Mouse (Mus musculus) thymus, adult 2 months (tissue): Measurements from ENCODE around the gene Gm49416.

ENCODE experiments used
- CTCF ChIP-seq: fragments of 200-500 bp; IDR thresholded peaks from 2 replicates; pipeline ENCODE4 v1.5.1; 2012; ENCODE audit warnings: mild to moderate bottlenecking, control low read depth, low read length, moderate library complexity, borderline replicate concordance; ENCODE audit not compliant: control insufficient read depth, poor library complexity, insufficient read depth; ENCODE audit errors: extremely low read depth
- POLR2A ChIP-seq: fragments of 200-500 bp; IDR thresholded peaks from 2 replicates; pipeline ENCODE4 v1.6.1; 2012; ENCODE audit warnings: mild to moderate bottlenecking, low read length, control low read depth, moderate library complexity; ENCODE audit not compliant: control insufficient read depth, poor library complexity, insufficient read depth; ENCODE audit errors: extremely low read depth

DNA sequence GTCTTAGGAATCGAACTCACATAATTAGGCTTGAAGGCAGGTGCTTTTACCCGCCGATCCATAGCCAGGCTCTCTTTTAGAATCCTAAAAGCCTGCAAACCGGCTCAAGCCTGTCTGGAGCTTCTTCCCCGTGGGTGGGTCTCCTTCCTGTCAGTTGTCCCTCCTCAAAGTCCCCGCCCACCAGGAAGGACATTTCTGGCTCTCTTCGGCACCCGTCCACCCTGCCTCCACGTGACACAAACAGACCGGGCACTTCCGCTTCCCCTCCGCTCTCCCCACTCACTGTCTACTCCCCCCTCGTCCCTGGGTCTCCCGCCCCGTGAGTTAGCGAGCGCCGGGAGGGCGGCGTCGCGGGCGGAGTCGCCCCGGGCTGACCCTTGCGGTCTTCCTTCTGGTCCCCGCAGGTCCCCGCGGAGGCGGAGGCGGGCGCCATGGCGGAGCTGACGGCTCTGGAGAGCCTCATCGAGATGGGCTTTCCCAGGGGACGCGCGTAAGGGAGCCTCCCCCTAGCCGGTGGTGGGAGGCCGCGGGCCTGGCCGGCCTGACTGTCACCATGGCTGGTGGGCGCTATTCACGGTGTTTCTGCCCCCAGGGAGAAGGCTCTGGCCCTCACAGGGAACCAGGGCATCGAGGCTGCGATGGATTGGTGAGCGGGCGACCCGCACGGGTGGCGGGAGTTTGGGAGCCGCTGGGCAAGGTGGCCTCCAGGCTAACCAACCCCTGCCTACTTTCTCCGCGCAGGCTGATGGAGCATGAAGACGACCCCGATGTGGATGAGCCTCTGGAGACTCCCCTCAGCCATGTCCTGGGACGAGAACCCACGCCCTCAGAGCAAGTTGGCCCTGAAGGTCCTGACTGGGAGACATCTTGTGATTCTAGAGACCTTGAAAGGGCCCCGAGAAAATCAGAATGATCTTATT is 17.2 kb upstream of the Gm49416 start, which contains the start of gene Ubxn1:
- 0 out of 2 replicates have a peak, but pooled peaks have one; percentile 21 for TF ChIP-seq CTCF
- TF ChIP-seq POLR2A = peak; percentile 63; the same call in 1 of the 2 replicates
